Mouse (Mus musculus) fat pad, adult 2 months (tissue): ENCODE measurements around the gene Fam131a.

Experiments used
- DNase-seq: peaks from one replicate; pipeline ENCODE4 v3.0.0-alpha.2; 2011; ENCODE audit warnings: low read depth, low spot score; ENCODE audit errors: extremely low read depth

Fam131a gene

DNA sequence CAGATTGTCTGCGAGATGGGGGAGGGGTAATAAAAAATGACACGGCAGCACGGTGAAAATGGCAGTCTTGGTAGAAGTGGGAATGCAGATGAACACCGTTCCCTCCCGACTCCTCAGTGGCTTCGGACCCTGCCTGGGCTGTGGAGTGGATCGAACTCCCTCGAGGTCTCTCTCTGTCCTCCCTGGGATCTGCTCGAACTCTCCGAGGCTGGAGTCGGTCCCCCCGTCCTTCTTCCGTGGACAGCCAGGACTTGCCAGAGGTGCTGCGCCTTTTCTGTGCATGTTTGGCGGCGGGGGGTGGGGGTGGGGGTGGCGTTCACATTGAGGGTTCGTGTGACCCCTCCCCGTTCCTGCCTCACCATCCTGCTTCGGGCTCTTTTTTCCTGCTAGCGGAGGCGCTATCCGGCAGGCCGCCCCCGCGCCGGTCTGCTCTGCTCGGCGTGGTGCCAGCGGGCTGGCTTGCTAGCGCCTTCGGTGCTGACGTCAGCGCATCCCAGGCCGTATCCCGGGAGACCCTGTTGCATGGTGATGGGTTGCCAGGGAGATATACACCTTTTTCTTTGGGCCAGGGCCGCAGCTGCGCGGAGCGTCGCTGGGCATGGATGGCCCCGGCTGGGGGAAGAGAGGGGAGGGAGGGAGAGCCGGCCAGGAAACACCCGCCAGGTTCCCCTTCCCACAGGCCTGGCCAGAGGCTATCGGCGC lies 2.7 kb downstream of the Fam131a start:
- DNase-seq: no peak

DNA sequence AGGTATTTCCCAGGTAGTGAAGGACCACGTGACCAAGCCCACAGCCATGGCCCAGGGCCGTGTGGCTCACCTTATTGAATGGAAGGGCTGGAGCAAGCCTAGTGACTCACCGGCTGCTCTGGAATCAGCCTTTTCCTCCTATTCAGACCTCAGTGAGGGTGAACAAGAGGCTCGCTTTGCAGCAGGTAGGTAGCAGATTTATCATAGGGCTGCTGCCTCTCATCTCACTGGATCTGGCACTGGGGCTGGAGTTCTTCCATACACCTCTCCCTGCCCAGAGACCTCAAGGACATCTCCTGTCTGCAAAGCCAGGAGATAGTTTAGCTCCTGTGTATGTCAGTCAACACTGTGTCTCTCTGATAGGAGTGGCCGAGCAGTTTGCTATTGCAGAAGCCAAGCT lies 6.2 kb downstream of the Fam131a start:
- no peak for DNase-seq

DNA sequence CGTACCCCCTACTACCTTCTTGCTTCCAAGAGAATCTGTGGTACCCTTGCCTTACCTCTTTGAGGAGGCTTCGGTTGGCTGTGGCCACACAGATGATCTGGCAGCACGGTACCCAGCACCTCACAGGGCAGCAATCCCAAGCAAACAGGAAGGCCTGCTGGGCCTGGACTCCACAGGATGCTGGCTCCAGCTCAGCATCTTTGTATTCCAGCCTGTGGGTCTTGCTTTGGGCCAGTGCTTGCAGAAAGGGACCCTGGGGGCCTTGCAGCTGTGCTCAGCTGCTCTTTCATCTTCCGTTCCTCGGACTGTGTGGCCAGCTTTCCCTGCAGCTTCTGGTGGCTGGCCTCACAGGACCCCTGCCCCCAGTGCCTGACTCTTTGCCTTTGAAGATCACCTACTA lies 7.0 kb downstream of the Fam131a start:
- DNase-seq: no peak

DNA sequence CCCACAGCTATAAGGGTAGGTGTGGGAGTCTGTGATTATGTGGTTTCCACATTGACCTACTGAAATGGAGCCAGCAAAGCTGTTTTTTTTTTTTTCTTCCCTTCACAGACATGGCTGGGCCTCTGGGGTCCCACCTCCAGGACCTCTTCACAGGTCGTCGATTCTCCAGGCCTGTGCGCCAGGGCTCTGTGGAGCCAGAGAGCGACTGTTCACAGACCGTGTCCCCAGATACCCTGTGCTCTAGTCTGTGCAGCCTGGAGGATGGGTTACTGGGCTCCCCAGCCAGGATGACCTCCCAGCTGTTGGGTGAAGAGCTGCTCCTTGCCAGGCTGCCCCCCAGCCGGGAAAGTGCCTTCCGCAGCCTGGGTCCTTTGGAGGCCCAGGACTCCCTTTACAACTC lies 8.3 kb downstream of the Fam131a start:
- DNase-seq: no peak

DNA sequence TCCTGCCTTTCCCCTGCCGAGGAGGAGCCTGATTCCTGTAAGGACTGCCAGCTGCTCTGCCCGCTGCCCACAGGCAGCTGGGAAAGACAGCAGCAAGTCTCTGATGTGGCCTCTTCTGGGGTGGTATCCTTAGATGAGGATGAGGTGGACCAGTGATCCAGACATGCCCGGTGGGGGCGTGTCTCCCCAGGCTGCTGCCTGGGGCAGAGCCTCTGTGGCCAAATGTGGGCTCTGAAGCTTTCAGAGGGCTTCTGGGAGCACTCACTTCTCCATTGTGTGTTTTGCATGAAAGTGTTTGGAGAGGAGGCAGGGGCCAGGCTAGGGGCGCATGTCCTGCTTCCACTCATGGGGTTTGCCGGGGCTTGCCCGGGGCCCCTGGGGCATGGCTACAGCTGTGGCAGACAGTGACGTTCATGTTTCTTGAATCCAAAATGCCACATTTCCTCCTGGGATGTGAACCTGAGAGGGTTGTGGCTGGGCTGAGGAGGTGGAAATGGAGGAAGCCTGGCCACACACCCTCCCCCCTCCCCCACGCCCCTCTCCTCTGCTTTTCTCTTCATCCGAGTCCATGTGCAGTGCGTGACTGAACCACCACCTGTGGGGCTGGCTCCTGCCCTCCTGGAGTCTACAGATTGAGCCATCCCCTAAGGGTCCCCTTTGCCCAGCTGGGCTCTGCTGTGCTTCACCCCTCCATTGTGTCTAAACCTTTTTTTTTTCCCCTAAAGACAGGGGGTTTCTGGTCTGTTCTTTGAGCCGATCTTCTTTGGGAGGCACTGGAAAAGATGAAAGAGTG lies 8.9 kb downstream of the Fam131a start:
- DNase-seq: no peak

DNA sequence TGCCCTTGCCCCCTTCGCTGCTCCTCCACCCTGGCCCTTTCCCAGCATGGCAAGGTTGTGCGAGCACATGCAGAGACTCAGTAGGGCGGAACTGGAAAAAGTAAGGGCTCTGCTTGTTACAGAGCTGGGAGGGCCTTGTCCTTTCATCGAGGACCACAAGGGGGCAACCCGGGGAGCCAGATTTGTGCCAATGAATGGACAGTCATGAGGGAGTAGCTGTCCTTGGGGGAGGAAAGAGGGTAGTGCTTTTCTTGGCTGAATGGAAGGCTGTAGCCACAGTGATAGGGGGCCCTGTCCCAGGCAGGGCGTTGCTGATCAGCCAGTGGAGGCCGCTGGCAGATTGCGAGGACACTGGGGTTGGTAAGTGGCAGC lies 9.5 kb downstream of the Fam131a start:
- no peak for DNase-seq

DNA sequence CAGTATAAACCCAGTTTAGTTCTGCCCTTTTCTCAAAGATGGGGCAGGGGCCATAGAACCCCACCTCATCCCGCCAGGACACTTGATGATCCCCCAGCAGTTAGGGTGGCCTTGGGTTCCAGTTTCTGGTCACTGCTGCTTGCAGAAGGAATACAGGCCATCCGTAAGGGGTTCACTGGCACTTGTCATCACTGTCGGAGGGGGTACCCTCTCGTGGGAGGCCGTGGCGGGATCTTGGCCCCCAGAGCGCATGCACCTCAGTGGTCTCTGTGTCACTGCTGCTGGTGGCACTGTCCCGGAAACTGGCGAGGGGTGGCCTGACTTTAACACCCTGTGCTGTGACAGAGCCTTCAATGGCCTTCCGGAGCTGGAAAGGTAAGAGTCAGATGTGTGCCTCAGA lies 10.0 kb downstream of the Fam131a start:
- DNase-seq: no peak

DNA sequence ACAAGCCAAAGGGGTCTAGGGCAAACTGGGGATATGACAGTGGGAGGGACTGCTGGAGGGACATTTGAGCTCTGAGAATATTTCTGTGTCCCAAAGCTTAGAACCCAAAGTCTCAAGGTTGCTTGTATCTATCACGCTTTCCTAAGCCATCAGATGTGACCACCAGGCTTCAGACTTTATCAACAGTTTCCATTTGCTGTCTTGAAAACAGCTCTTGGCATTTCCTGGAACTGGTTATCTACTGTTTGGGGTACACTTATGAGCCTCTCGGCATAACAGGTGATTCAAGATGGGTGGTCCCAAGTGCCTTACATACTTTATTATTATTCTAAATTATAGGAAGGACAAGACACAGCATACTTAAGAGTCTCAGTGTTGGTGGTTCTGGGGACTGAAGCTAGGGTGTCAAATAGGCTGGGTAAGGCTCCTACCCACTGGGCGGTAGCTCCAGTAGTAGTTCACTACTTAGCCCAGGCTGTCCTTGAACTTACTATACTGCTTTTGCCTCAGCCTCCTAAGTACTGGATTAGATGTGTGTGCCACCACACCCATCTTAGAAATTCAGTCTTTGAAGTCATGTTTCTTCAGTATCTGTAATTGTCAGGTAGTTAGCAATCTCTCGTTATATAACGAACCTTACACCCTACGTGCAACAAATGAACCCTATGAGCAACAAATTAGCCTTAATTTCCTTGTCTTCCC lies 10.8 kb downstream of the Fam131a start:
- DNase-seq: no peak

DNA sequence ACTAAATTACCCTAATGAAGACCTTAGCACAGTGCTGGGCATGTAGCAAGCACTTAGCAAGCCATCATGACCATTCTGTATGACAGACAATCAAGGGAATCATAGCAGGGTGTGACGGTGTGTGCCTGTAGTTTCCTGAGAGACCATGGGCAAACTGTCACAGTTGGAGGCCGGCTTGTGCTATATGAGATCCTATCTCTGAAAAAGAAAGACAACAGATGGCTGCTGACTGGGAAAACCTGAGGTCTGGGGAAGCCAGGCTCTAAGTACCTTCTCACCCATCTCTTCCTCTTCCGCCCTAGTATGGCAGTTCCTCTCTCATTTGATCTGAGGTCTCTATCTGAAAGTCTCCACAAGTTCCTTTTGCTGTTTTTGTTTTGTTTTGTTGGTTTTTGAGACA lies 12.7 kb downstream of the Fam131a start:
- no peak for DNase-seq

DNA sequence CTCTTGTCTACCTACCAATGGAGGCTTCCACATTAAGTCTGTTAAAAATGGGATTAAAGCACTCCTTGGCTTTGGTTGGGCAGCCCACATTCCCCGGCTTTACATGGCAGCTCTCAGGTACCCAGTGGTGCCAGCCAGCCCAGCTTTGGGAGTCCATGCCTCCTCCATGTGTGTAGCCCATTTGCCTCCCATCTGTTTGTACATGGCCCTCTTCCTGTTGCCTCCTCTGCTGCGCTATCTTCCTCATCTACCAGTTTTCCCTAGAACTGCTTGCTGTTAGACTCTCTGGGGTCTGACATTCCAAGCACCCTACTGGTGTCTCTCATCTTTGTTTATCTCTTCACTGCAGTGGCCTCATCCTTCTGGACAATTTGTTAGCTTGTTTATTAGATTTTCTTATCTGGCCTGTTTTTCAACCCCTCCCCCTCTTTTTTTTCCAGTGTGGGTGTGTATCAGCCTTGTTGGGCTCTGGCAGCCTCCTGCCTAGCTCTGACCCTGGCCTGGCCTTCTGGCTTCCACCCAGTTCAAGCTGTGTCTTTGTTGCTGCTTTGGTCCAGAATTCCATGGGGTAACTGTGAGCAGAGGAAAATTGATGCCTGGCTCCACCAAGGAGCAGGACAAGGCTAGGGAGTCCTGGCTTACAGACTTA lies 13.5 kb downstream of the Fam131a start:
- DNase-seq: no peak

DNA sequence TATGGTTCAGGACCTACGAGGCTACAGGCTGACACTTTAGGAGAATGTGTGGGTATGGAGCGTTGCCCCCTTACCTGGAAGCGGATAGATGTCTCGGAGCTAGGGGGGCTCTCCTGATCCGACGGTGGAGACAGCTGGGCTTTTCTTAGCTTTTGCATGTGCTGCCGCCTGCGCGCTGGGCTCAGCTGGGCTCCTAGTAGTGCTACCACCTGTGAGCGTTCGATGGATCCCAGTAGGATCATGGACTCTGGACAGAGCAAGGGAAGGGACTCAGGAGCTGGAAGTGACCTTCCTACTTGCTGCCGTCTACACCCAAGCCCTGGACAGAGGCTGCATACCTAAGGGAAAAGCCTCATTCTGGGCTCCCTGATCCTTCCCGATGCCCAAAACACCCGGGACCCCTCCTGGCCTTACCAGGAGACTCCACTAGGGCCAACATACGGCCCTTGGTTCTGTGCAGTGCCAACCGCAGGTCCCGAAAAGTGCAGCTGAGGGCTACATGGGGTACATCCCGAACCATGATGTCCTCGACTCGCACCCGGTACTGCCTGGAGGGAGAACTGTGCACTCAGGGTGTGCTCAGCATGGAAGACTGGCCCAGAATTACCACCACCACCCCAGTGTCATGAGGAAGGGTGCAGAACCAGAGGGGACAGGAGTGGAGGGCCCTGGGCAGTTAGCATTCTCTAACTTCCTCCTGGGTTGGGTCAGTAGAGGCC lies 15.3 kb downstream of the Fam131a start:
- DNase-seq: no peak

DNA sequence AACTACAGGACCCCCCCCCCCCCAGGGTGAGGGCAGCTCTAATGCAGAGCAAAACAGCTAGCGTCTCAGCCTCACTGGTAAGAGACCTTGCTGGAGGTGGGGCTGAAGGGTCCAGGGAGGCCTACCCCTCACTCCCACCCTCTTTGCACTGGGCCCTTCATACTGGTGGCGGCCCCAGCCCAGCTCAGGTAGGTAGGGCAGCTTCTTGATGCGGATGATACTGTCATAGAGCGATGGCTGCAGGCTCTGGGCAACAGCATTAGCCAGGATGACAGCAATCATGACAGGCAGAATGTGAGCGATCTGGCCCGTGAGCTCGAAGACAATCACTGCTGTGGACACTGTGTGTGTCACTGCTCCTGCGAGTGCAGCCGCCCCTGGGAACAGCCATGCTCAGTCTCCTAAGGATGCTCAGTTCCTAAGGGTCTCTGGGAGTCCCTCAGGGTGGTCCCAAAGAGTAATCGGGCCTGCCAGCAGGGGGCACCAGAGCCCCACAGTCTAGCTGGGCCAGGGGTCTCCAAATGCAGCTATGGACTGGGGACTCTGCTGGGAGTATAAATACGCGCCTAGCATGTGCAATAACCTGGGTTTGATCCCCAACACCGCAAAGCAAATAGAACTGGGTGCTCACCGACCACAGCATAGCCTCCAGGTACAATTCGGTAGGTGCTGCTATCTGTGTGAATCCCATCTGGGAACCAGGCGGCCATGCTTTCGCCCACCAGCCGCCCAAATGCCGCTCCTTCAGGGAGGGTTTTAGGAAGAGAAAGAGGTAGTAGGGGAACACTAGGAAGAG lies 16.1 kb downstream of the Fam131a start:
- no peak for DNase-seq

DNA sequence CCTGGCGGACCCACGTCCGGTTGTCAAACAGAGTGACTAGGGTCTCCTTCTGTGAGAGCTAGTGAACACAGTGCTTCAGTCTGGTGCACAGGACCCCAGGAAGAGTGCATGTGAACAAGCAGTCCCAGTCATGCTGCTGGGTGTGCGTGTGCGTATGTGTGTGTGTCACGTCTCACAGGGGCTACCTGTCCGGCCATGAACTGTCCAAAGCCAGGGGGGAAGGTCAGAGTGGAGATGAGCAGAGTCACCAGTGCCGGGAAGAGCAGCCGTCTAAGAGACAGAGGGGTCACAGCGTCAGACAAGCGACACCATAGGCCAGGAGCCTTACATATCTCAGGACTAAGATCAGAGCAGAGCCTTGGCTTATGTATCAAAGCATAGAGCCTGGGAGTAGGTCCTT lies 17.3 kb downstream of the Fam131a start:
- no peak for DNase-seq

DNA sequence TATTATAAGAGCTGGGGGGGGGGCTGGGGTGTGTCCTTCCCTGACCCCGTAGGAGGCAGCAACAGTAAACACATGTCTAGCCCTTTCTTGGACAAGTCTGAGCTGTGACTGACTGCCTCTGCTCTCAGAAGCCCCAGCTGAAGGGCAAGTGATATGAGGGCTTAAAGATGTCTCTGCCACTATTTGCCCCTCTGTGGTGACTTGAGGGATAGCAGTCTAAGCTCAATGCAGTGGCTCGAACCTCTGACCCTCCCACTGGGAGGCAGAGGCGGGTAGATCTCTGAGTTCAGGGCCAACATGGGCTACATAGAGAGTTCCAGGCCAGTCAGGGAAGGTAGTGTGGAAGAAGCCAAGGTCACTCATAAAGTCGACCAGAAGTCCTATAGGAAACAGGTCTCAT lies 17.8 kb downstream of the Fam131a start:
- DNase-seq: no peak

DNA sequence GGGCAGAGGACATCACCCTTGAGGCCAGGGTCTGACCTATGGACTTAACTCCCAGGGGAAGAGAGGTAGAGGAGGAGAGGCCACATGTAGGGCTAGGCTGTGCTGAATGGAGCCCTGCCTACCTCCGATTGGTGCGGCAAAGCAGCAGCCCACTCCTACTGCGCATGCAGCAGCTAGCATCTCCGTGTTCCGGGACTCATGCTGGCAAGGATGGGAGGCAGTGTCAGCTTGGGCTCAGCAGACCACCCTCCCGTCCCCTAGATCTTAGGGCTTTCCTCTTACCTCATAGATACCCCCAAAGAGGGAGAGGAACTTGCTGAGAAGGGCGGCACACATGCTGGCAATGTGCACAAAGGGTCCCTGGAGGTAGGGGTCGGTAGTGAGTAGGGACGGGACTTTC lies 19.1 kb downstream of the Fam131a start:
- no peak for DNase-seq

DNA sequence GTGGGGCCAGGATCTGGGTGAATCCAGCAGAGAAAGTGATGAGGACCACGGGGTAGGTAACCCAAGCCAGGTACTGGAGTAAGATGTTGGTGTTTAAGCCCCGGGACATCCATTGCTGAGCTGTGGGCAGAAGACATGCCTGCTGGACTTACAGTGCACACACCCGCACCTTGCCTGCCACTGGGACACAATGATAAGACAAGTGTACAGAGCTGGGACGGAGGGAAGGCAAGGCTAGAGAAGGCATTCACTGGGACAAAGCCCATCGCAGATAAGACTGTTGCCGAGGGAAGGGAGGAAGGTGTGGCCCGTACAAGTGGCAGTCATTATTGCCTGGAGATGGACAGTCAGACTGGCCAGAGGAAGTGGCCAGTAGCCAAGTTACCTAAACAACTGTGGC lies 19.8 kb downstream of the Fam131a start:
- DNase-seq: no peak

DNA sequence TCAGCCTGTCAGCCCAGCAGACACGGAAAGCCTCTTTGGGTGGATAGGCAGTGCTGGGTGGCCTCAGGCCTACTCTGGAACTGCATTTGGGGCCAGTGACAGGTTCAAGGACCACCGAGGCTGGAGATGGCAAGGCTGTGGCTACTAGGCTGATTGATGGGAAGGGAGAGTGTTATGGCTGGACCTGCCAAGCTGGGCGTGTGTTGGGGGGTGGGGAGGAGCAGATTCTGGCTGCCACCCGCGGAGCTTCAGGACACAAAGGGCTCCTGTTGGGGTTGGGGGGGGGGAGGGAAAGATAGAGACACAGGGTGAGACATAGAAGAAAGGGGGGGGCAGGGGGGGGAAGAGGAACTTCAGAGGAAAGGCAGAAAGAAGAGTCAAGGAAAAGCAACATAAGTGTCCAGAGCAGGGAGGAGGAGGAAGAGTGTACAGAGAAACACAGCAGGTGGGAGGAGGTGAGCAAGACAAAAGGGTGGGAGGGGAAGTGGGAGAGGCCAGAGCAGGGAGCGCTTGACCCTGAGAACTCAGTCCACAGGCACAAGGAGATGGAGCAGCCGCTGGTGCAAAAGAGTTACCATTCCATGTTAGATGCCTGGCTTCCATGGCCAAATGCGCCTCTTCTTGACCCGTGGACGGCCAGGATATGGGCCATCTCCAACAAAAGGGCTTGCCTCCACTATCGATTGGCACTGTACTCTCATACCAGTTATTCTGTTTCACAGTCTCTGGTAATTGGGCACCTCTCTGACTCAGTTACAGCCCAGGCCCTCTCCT lies 21.5 kb downstream of the Fam131a start:
- DNase-seq: no peak

DNA sequence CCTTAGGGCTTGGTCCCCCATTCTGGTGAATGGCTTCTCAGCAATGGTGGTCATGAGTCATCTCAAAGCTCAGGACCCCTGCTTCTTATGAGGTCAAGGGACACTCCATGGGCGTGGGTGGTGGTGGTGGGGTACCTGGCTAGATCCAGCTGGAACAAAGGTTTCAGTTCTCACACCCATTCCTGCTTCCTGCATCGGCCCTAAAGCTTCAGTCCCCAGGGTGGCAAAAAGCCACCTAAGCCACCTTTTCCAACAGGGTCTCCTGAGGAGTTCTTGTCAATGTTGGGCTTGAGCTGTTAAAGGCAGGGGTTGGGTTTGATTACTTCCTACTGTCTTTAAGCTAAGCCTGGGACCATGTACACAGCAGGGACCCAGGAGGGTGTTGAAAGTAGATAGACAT lies 22.1 kb downstream of the Fam131a start:
- no peak for DNase-seq

DNA sequence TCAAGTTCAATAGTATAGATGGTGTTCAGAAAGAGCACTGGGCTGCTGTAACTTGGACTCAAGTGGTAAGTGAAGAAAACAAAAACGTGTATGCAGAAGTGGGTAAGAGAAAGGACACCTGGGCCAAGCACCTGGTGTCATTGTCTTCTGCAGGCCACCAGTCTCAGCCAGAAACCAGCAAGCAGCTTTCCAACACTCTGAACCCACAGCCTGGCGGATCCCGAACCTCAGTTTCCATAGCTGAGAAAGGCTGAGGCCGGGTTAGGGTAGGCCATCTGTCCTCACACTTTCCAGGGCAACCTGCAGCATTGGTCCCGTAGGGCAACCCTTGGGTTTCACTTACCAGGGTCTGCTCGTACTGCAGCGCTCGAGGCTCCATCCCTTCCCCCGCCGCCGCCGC lies 22.5 kb downstream of the Fam131a start:
- no peak for DNase-seq
